In the genomic region with DNA sequence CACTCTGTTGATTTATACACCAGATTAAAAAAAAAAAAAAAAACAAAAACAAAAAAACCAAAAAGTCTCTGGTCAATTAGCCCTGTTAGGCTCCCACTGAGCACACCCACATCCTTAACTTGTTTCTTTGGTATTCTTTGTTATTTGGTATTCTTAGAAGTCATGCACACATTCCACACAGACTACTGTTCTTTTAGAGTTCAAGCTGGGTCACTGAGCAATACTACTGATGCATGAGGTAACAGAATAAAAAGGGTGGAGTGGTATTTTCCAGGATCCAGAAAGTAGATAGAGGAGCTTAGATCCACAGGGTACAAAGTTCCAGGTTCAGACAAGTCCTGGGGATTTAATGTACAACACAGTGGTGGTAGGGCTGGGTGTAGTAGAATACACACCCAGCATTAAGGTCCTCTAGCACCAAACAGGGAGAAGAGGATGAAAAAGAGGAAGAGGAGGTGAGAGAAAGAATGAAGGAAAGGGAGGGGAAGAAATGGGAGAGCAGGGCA, we compare ENCODE assay signal across 15 mouse cellular contexts. TPM values are rescaled to one million over a fixed set of nuclear protein-coding genes. Genes with fewer than 3 reads are reported as not detected.
A peak's percentile ranks its signal among the peaks of the same experiment; 100 is the strongest.
DNase-seq lines count a peak whose midpoint lies in the region; TF ChIP-seq lines count a peak whose summit lies in the region.
"Had no signal": no experiment of that assay in that cellular context is flagged by ENCODE, and none has a peak within 500 bp of the region (broad histone marks: within the 10 kb centered on the region; RNA-seq: fewer than 3 reads in every experiment).

No protein-coding gene starts in this region.

- peak overlapping the region; percentile 29; the same call in 1 of the 2 replicates for H3K27ac ChIP-seq in embryonic fibroblast, embryonic 13.5 days (ENCODE audit: insufficient read depth, low read length)
- H3K27ac ChIP-seq: embryonic facial prominence, embryonic 12.5 days; forebrain, embryonic 12.5 days; heart, adult 2 months; heart, embryonic 15.5 days; hindbrain, embryonic 14.5 days had no signal

- peak; percentile 28 for DNase-seq in NIH3T3 (ENCODE audit: low read depth)
- peak; percentile 56 for DNase-seq in large intestine, adult 2 months (ENCODE audit: low read depth, low spot score)
- no peak for DNase-seq in spleen, adult 18-20 months
- no peak for DNase-seq in lung, postnatal 25 days (ENCODE audit: low spot score)
- no peak for DNase-seq in layer of hippocampus, adult 11-12 months (ENCODE audit: low spot score)
- DNase-seq: cerebellum, adult 11 months; cerebellum, adult 8-10 months had no signal

- peaks cover 8% of the 10 kb centered on the region; the same call in 1 of the 2 replicates for H3K4me1 ChIP-seq in embryonic fibroblast, embryonic 13.5 days (ENCODE audit: control insufficient read depth, insufficient read depth, low read length)

- H3K4me3 ChIP-seq in embryonic fibroblast, embryonic 13.5 days (ENCODE audit: insufficient read depth, low read length): no peak overlapping the region
- H3K4me3 ChIP-seq: embryonic facial prominence, embryonic 12.5 days; forebrain, embryonic 12.5 days; heart, adult 2 months; heart, embryonic 15.5 days had no signal

- TF ChIP-seq CTCF in embryonic fibroblast, embryonic 13.5 days (IDR thresholded peaks at IDR 0.05; ENCODE audit: borderline replicate concordance, insufficient read depth, low read length): no peak

- no peak for TF ChIP-seq POLR2A in embryonic fibroblast, embryonic 13.5 days (IDR thresholded peaks at IDR 0.05; ENCODE audit: low read depth, low read length)

RNA-seq across cellular contexts. Expression of gene Ccdc186, which starts 11.3 kb away (rescaled TPM):
- 53.3 and 70.3 TPM in 2 replicates for polyA plus RNA-seq in embryonic fibroblast, embryonic 13.5 days (2011; ENCODE audit: insufficient read length, low read depth, missing spikeins)
- polyA plus RNA-seq in large intestine, adult 2 months (2012; rRNA removed): 4.1 and 6.1 TPM in 2 replicates

RNA-seq across cellular contexts. Expression of gene Tdrd1, which starts 15.3 kb away (rescaled TPM):
- 0.18 TPM in 2 replicates for polyA plus RNA-seq in embryonic fibroblast, embryonic 13.5 days (2011; ENCODE audit: insufficient read length, low read depth, missing spikeins)
- polyA plus RNA-seq in large intestine, adult 2 months (2012; rRNA removed): 0.17 and 0.52 TPM in 2 replicates
- polyA plus RNA-seq: CD4-positive, CD25-positive, alpha-beta regulatory T cell, adult 4 months; G1E had no signal

Comparison
In these comparisons a context has a peak if more than half of its experiments do, and no peak if none do; other contexts are left out.
1. DNase-seq: peak in NIH3T3 (single experiment) and large intestine, adult 2 months (single experiment); none in spleen, adult 18-20 months (0 of 2), lung, postnatal 25 days (single experiment) and layer of hippocampus, adult 11-12 months (single experiment).